Mouse (Mus musculus): ENCODE results near the gene Prr7.

Gene Prr7

GRCm38 (mm10) chr13:55478036-55478435 lies 14.0 kb downstream of the Prr7 start:
- no peak for DNase-seq

- no peak for DNase-seq
Observed at GRCm38 (mm10) chr13:55479008-55479407, 14.9 kb downstream of the Prr7 start.

GRCm38 (mm10) chr13:55479929-55480328 lies 15.9 kb downstream of the Prr7 start:
- no peak for DNase-seq

GRCm38 (mm10) chr13:55482542-55482941 lies 18.5 kb downstream of the Prr7 start:
- no peak for DNase-seq

GRCm38 (mm10) chr13:55483071-55483470 lies 19.0 kb downstream of the Prr7 start:
- DNase-seq = no peak

- no peak for DNase-seq
Observed at GRCm38 (mm10) chr13:55483593-55483992, 19.5 kb downstream of the Prr7 start.

GRCm38 (mm10) chr13:55484520-55485088 lies 20.5 kb downstream of the Prr7 start:
- DNase-seq = no peak

- no peak for DNase-seq
Observed at GRCm38 (mm10) chr13:55486029-55486794, 22.1 kb downstream of the Prr7 start.

GRCm38 (mm10) chr13:55486916-55487577 lies 23.0 kb downstream of the Prr7 start:
- no peak for DNase-seq

- DNase-seq = no peak
Observed at GRCm38 (mm10) chr13:55487578-55488498, 23.8 kb downstream of the Prr7 start, which contains the start of gene Dbn1. Gene Dbn1 (minus strand): TSS chr13:55488111.

GRCm38 (mm10) chr13:55494257-55494656 lies 30.2 kb downstream of the Prr7 start:
- DNase-seq = no peak

- peak; percentile 72 for DNase-seq
Observed at GRCm38 (mm10) chr13:55494883-55495621, 31.0 kb downstream of the Prr7 start.

GRCm38 (mm10) chr13:55495702-55496101 lies 31.6 kb downstream of the Prr7 start:
- DNase-seq = no peak

GRCm38 (mm10) chr13:55496661-55497060 lies 32.6 kb downstream of the Prr7 start:
- no peak for DNase-seq

- no peak for DNase-seq
Observed at GRCm38 (mm10) chr13:55498906-55499305, 34.8 kb downstream of the Prr7 start.

- no peak for DNase-seq
Observed at GRCm38 (mm10) chr13:55500575-55500974, 36.5 kb downstream of the Prr7 start.

- no peak for DNase-seq
Observed at GRCm38 (mm10) chr13:55502405-55502804, 38.3 kb downstream of the Prr7 start.

GRCm38 (mm10) chr13:55504390-55504789 lies 40.3 kb downstream of the Prr7 start:
- no peak for DNase-seq

- no peak for DNase-seq
Observed at GRCm38 (mm10) chr13:55505810-55506209, 41.7 kb downstream of the Prr7 start.

GRCm38 (mm10) chr13:55506697-55507096 lies 42.6 kb downstream of the Prr7 start:
- no peak for DNase-seq

- no peak for DNase-seq
Observed at GRCm38 (mm10) chr13:55507877-55508276, 43.8 kb downstream of the Prr7 start.

GRCm38 (mm10) chr13:55508531-55508930 lies 44.5 kb downstream of the Prr7 start:
- DNase-seq = no peak

All from cerebellum, adult 8-10 months (tissue).